23 mouse cellular contexts compared by ENCODE assay signal in the genomic region with DNA sequence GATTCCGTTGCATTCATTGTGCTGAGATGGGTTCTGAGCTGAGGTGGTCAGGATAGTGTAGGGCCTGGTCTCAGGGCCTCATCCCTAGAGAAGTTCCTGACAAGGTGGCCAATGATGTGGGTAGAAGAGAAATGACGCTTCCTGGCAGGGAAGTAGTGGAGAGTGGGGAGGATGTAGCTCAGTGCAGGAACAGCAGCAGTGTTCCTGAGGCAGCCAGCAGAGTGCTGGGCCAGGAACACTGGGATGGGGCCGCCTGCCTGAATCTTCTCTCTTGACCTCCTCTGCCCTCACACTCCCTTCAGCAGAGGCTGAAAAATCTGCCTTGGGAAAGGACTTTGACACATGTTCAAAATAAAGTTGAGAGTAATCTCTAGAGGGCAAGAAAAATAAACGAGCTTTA.
DNase-seq lines count a peak whose midpoint lies in the region; ATAC-seq and TF ChIP-seq lines count a peak whose summit lies in the region.
"Had no signal": no experiment of that assay in that cellular context is flagged by ENCODE, and none has a peak within 500 bp of the region (broad histone marks: within the 10 kb centered on the region; RNA-seq: fewer than 3 reads in every experiment).

No protein-coding gene starts in this region.

- 58% methylated on average over 4 of the region's 4 CpGs for WGBS in heart, embryonic 11.5 days (ENCODE audit: insufficient replicate concordance)
- WGBS in stomach, embryonic 14.5 days: 57% methylated on average over 4 of the region's 4 CpGs
- WGBS in stomach, postnatal 0 days: 64% methylated on average over 4 of the region's 4 CpGs

- peaks cover 19% of the 10 kb centered on the region for H3K4me1 ChIP-seq in heart, embryonic 11.5 days (ENCODE audit: control insufficient read depth, insufficient read depth, low read length)
- no peaks in the 10 kb centered on the region for H3K4me1 ChIP-seq in stomach, embryonic 14.5 days (ENCODE audit: control insufficient read depth, insufficient read depth, low read length)
- H3K4me1 ChIP-seq in stomach, postnatal 0 days (replicated peaks; ENCODE audit: control insufficient read depth, insufficient read depth): peaks cover 2% of the 10 kb centered on the region; the same call in 1 of the 2 replicates
- H3K4me1 ChIP-seq: hindbrain, embryonic 13.5 days; neural tube, embryonic 12.5 days; stomach, embryonic 15.5 days had no signal

- no peak overlapping the region for H3K4me2 ChIP-seq in heart, embryonic 11.5 days
- no peak overlapping the region for H3K4me2 ChIP-seq in stomach, embryonic 14.5 days (replicated peaks; ENCODE audit: low read depth, low read length)
- H3K4me2 ChIP-seq in stomach, postnatal 0 days (replicated peaks; ENCODE audit: low read depth): no peak overlapping the region
- H3K4me2 ChIP-seq: embryonic facial prominence, embryonic 13.5 days; heart, embryonic 13.5 days; hindbrain, embryonic 13.5 days; intestine, embryonic 15.5 days; limb, embryonic 13.5 days; neural tube, embryonic 12.5 days; stomach, embryonic 15.5 days had no signal

- H3K27ac ChIP-seq in heart, embryonic 11.5 days (ENCODE audit: low read depth, low read length): no peak overlapping the region
- H3K27ac ChIP-seq in stomach, embryonic 14.5 days (ENCODE audit: low read length): no peak overlapping the region
- no peak overlapping the region for H3K27ac ChIP-seq in stomach, postnatal 0 days (replicated peaks)
- H3K27ac ChIP-seq: embryonic facial prominence, embryonic 13.5 days; hindbrain, embryonic 13.5 days; intestine, embryonic 15.5 days; limb, embryonic 13.5 days; neural tube, embryonic 12.5 days; stomach, embryonic 15.5 days had no signal

- H3K36me3 ChIP-seq in heart, embryonic 11.5 days (ENCODE audit: control insufficient read depth, insufficient read depth, low read length): no peaks in the 10 kb centered on the region
- no peaks in the 10 kb centered on the region for H3K36me3 ChIP-seq in stomach, embryonic 14.5 days (ENCODE audit: control insufficient read depth, insufficient read depth, low read length)
- no peaks in the 10 kb centered on the region for H3K36me3 ChIP-seq in stomach, postnatal 0 days (ENCODE audit: control insufficient read depth, insufficient read depth, low read length)
- H3K36me3 ChIP-seq: embryonic facial prominence, embryonic 13.5 days; forebrain, embryonic 10.5 days; heart, embryonic 13.5 days; hindbrain, embryonic 13.5 days; intestine, embryonic 15.5 days; limb, embryonic 13.5 days; neural tube, embryonic 12.5 days; stomach, embryonic 15.5 days had no signal

- no peak for TF ChIP-seq CTCF in stomach, postnatal 0 days (IDR thresholded peaks at IDR 0.05; ENCODE audit: low read depth)

- intact Hi-C loops in heart, postnatal 25 days (cut with DNase I): loop anchor here (5.0 kb wide), 1 partner anchor 86 kb away; the partner anchor contains the start of gene Dapk2

- no peaks in the 10 kb centered on the region for H3K27me3 ChIP-seq in heart, embryonic 11.5 days (ENCODE audit: control insufficient read depth, insufficient read depth, low read length)
- H3K27me3 ChIP-seq in stomach, embryonic 14.5 days (ENCODE audit: control insufficient read depth, insufficient read depth, low read length): no peaks in the 10 kb centered on the region
- no peaks in the 10 kb centered on the region for H3K27me3 ChIP-seq in stomach, postnatal 0 days (ENCODE audit: control insufficient read depth, insufficient read depth, low read length)
- H3K27me3 ChIP-seq: embryonic facial prominence, embryonic 13.5 days; heart, embryonic 13.5 days; hindbrain, embryonic 13.5 days; intestine, embryonic 15.5 days; limb, embryonic 13.5 days; neural tube, embryonic 12.5 days; Patski; stomach, embryonic 15.5 days had no signal

- H3K4me3 ChIP-seq in heart, embryonic 11.5 days (ENCODE audit: low read depth, low read length): no peak overlapping the region
- no peak overlapping the region for H3K4me3 ChIP-seq in stomach, embryonic 14.5 days (ENCODE audit: low read depth, low read length)
- H3K4me3 ChIP-seq in stomach, postnatal 0 days (ENCODE audit: low read depth, low read length): no peak overlapping the region
- H3K4me3 ChIP-seq: embryonic facial prominence, embryonic 13.5 days; forebrain, embryonic 10.5 days; heart, embryonic 13.5 days; hindbrain, embryonic 13.5 days; intestine, embryonic 15.5 days; limb, embryonic 13.5 days; megakaryocyte, embryonic 14.5 days; neural tube, embryonic 12.5 days; stomach, embryonic 15.5 days had no signal

- peak; percentile 41 to 71 for DNase-seq in heart, adult 18-20 months
- no peak for DNase-seq in stomach, postnatal 0 days (ENCODE audit: low spot score)
- peak; percentile 39 for DNase-seq in heart, postnatal 25 days (ENCODE audit: low spot score)
- peak; percentile 64 for DNase-seq in skeletal muscle tissue, adult 2 months (ENCODE audit: low read depth, low spot score)
- no peak for DNase-seq in adipocyte (ENCODE audit: low spot score)
- no peak for DNase-seq in adrenal gland, adult 18-20 months (ENCODE audit: low spot score in 2 of 2)
- DNase-seq: B cell, adult 2 months; cerebellum, adult 2 months; liver, postnatal 0 days; retina, postnatal 1 day; thymus, postnatal 4 days had no signal

- no peak for TF ChIP-seq EP300 in stomach, postnatal 0 days (optimal IDR thresholded peaks at IDR 0.05)

- ATAC-seq in heart, embryonic 11.5 days (replicated peaks; ENCODE audit: insufficient number of reproducible peaks, low FRiP score, low TSS enrichment): no peak
- ATAC-seq in stomach, embryonic 14.5 days (ENCODE audit: insufficient number of reproducible peaks, insufficient read depth, low FRiP score, low read depth): peak; percentile 37; the same call in 1 of the 2 replicates
- no peak for ATAC-seq in stomach, postnatal 0 days (ENCODE audit: low FRiP score, low TSS enrichment)
- ATAC-seq: intestine, embryonic 15.5 days; Patski had no signal

- no peak overlapping the region for H3K9ac ChIP-seq in heart, embryonic 11.5 days (ENCODE audit: low read depth, low read length)
- no peak overlapping the region for H3K9ac ChIP-seq in stomach, embryonic 14.5 days (replicated peaks; ENCODE audit: low read depth, low read length)
- no peak overlapping the region for H3K9ac ChIP-seq in stomach, postnatal 0 days (ENCODE audit: low read length)
- H3K9ac ChIP-seq: embryonic facial prominence, embryonic 13.5 days; heart, embryonic 13.5 days; hindbrain, embryonic 13.5 days; intestine, embryonic 15.5 days; limb, embryonic 13.5 days; liver, postnatal 0 days; neural tube, embryonic 12.5 days; stomach, embryonic 15.5 days had no signal

- H3K9me3 ChIP-seq in heart, embryonic 11.5 days (replicated peaks; ENCODE audit: control insufficient read depth, low read length): no peaks in the 10 kb centered on the region
- no peaks in the 10 kb centered on the region for H3K9me3 ChIP-seq in stomach, embryonic 14.5 days (ENCODE audit: control insufficient read depth, low read depth, low read length)
- H3K9me3 ChIP-seq in stomach, postnatal 0 days (ENCODE audit: control insufficient read depth, low read length): no peaks in the 10 kb centered on the region
- H3K9me3 ChIP-seq: embryonic facial prominence, embryonic 13.5 days; forebrain, embryonic 10.5 days; heart, embryonic 13.5 days; hindbrain, embryonic 13.5 days; intestine, embryonic 15.5 days; limb, embryonic 13.5 days; megakaryocyte, embryonic 14.5 days; neural tube, embryonic 12.5 days; stomach, embryonic 15.5 days had no signal

Comparison
In these comparisons a context has a peak if more than half of its experiments do, and no peak if none do; other contexts are left out.
1. DNase-seq: peak in heart, adult 18-20 months (2 of 2), heart, postnatal 25 days (single experiment) and skeletal muscle tissue, adult 2 months (single experiment); none in stomach, postnatal 0 days (single experiment), adipocyte (single experiment) and adrenal gland, adult 18-20 months (0 of 2).